Mouse (Mus musculus) spleen, adult 2 months (tissue): ENCODE data around the gene Ppp1r3a. TPM values are rescaled to one million over a fixed set of nuclear protein-coding genes. Genes with fewer than 3 reads are reported as not detected.

ENCODE experiments used
- DNase-seq, 2 experiments: peaks; one replicate each; pipeline versions ENCODE4 v3.0.0 to v3.0.0-alpha.2; 2012 to 2021; ENCODE audit warnings: low spot score in 2 of 2, low read depth in 1 of 2
- H3K27ac ChIP-seq: fragments of 200-500 bp; 2 replicates; pipeline ENCODE4 v1.5.1; 2012; ENCODE audit warnings: low read length, inconsistent platforms; ENCODE audit not compliant: insufficient read depth
- H3K27me3 ChIP-seq: fragments of 200-500 bp; 2 replicates; pipeline ENCODE4 v1.6.1; 2012; ENCODE audit warnings: mild to moderate bottlenecking, moderate library complexity, low read length, inconsistent platforms; ENCODE audit not compliant: control insufficient read depth, insufficient read depth
- H3K36me3 ChIP-seq: fragments of 200-500 bp; 2 replicates; pipeline ENCODE4 v1.6.1; 2012; ENCODE audit warnings: mild to moderate bottlenecking, low read length, inconsistent platforms; ENCODE audit not compliant: control insufficient read depth, insufficient read depth
- H3K4me1 ChIP-seq: fragments of 200-500 bp; 2 replicates; pipeline ENCODE4 v1.6.1; 2011; ENCODE audit warnings: inconsistent platforms; ENCODE audit not compliant: control insufficient read depth, insufficient read depth, insufficient read length
- H3K4me3 ChIP-seq: fragments of 200-500 bp; 2 replicates; pipeline ENCODE4 v1.5.1; 2011; ENCODE audit warnings: mild to moderate bottlenecking, inconsistent platforms; ENCODE audit not compliant: insufficient read depth, insufficient read length; ENCODE audit errors: extremely low read depth
- CTCF ChIP-seq: fragments of 200-500 bp; IDR thresholded peaks from 2 replicates; pipeline ENCODE4 v1.5.1; 2011; ENCODE audit warnings: mild to moderate bottlenecking, inconsistent platforms; ENCODE audit not compliant: insufficient read depth, insufficient read length, insufficient replicate concordance; ENCODE audit errors: extremely low read depth
- POLR2A ChIP-seq: fragments of 200-500 bp; IDR thresholded peaks from 2 replicates; pipeline ENCODE4 v1.6.1; 2011; ENCODE audit warnings: low read depth, low read length, inconsistent platforms
- WGBS: fragments of 180-500 bp; shearing (Covaris S2); methylation state at CpG from one replicate; pipeline ENCODE4 v1.1.7; 2018; 5-methylcytosine and 5-hydroxymethylcytosine counted together
- polyA plus RNA-seq: library from polyadenylated mRNA; depleted of rRNA; stranded (reverse); fragments of >200 nt; gene quantifications from 2 replicates; pipeline ENCODE4 v1.2.3, GENCODE M21; 2012; rRNA removed

Ppp1r3a gene
- polyA plus RNA-seq, result not detected in 2 replicates

- Histone ChIP-seq H3K4me1 (no peaks in the 10 kb centered on the region), H3K27ac (no peak within 1 kb of the TSS), H3K27me3 (no peaks in the 10 kb centered on the region), H3K4me3 (no peak within 1 kb of the TSS), H3K36me3 (no peaks in the 10 kb centered on the region)
- whole genome bisulfite sequencing, result 87% methylated on average over 7 of the region's 7 CpGs
- no peak for DNase-seq
- TF ChIP-seq CTCF, result no peak
- TF ChIP-seq POLR2A, result no peak
These were observed at the start of gene Ppp1r3a for GRCm38 (mm10) chr6:14754901-14755591. Gene Ppp1r3a, minus strand, starts transcription at chr6:14755274.

GRCm38 (mm10) chr6:14787157-14787938, 32.3 kb upstream of the Ppp1r3a start:
- Histone ChIP-seq H3K36me3 (no peaks in the 10 kb centered on the region), H3K4me3 (no peak overlapping the region), H3K4me1 (no peaks in the 10 kb centered on the region), H3K27ac (no peak overlapping the region), H3K27me3 (no peaks in the 10 kb centered on the region)
- 91% methylated on average over 1 of the region's 1 CpGs for WGBS
- no peak for DNase-seq
- TF ChIP-seq CTCF (no peak), POLR2A (no peak)

GRCm38 (mm10) chr6:14777920-14778319, 22.8 kb upstream of the Ppp1r3a start:
- TF ChIP-seq CTCF, result no peak
- TF ChIP-seq POLR2A, result no peak
- Histone ChIP-seq H3K4me3 (no peak overlapping the region), H3K27me3 (no peaks in the 10 kb centered on the region), H3K4me1 (no peaks in the 10 kb centered on the region), H3K27ac (no peak overlapping the region), H3K36me3 (no peaks in the 10 kb centered on the region)
- 91% methylated on average over 4 of the region's 4 CpGs for WGBS
- DNase-seq, result no peak

- H3K4me1 ChIP-seq, result no peaks in the 10 kb centered on the region
- 68% methylated on average over 2 of the region's 2 CpGs for WGBS
- no peak for TF ChIP-seq POLR2A
- no peak for TF ChIP-seq CTCF
- H3K27me3 ChIP-seq, result no peaks in the 10 kb centered on the region
- no peak overlapping the region for H3K27ac ChIP-seq
- no peaks in the 10 kb centered on the region for H3K36me3 ChIP-seq
- H3K4me3 ChIP-seq, result no peak overlapping the region
- DNase-seq, result no peak
These were observed 16.6 kb upstream of the Ppp1r3a start for GRCm38 (mm10) chr6:14771717-14772116.

- Histone ChIP-seq H3K4me1 (no peaks in the 10 kb centered on the region), H3K27ac (no peak overlapping the region), H3K27me3 (no peaks in the 10 kb centered on the region), H3K36me3 (no peaks in the 10 kb centered on the region), H3K4me3 (no peak overlapping the region)
- TF ChIP-seq POLR2A, result no peak
- TF ChIP-seq CTCF, result no peak
- no peak for DNase-seq
- 72% methylated on average over 3 of the region's 3 CpGs for WGBS
These were observed 2.4 kb upstream of the Ppp1r3a start for GRCm38 (mm10) chr6:14757486-14757885.

- WGBS, result 75% methylated on average over 4 of the region's 4 CpGs
- Histone ChIP-seq H3K36me3 (no peaks in the 10 kb centered on the region), H3K27ac (no peak overlapping the region), H3K4me1 (no peaks in the 10 kb centered on the region), H3K27me3 (no peaks in the 10 kb centered on the region), H3K4me3 (no peak overlapping the region)
- TF ChIP-seq POLR2A (no peak), CTCF (no peak)
- no peak for DNase-seq
These were observed 1.6 kb downstream of the Ppp1r3a start for GRCm38 (mm10) chr6:14753512-14753911.

- no peak for TF ChIP-seq CTCF
- TF ChIP-seq POLR2A, result no peak
- Histone ChIP-seq H3K4me3 (no peak overlapping the region), H3K36me3 (no peaks in the 10 kb centered on the region), H3K27me3 (no peaks in the 10 kb centered on the region), H3K27ac (no peak overlapping the region), H3K4me1 (no peaks in the 10 kb centered on the region)
- WGBS, result 34% methylated on average over 1 of the region's 1 CpGs
- no peak for DNase-seq
These were observed 2.9 kb downstream of the Ppp1r3a start for GRCm38 (mm10) chr6:14752211-14752610.
